Mouse (Mus musculus): ENCODE measurements around the gene Cnot6.

The Cnot6 gene

GRCm38 (mm10) chr11:49713336-49714334, 1.1 kb upstream of the Cnot6 start:
- no peak for DNase-seq (ENCODE audit: low read depth)

DNA sequence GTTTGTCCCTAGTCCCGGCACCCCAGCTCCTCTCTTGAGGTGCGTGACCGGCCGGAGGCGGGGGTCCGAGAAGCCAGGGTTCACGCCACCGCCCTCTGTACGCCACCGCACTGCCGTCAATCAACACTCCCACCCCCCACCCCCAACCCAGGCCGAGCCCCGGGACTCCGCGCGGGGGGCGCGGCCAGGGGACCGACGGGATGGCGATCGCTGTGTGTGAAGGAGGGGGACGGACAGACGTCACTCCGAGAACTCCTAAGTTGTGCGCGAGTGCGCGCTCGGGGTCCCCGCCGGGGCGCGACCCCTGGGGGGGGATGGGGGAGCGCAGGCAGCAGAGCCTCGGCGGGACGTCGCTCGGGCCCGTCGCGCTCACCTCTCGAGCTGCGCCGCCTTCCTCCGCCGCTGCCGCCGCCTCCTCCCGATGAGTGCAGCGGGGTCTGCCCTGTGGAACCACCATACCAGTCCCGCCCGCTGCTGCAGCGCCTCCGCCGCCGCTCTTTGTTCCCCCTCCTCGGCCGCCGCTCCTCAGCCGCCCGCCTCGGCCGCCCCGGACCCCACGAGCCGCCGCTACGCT, 455 bp downstream of the Cnot6 start:
- DNase-seq (ENCODE audit: low read depth) = no peak

- no peak for DNase-seq (ENCODE audit: low read depth)
These were observed 1.9 kb downstream of the Cnot6 start for GRCm38 (mm10) chr11:49710664-49711063.

DNA sequence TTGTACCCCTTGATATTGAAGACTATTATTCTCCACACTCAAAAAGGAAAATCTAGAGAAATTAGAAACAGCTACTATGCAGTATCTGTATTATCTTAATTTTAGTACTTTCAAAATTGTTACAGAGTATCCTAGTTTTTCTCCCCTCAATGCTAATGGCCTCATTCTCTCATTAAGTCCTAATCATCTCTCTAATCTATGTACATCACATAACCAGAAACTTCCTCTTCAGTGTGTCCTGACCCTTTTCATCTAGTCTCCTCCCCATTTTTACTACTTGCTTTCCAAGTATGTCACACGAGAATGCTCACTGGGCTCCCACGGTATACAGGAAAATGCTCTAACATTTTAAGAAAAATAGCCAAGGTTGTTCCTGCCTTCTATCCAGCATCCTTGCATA, 4.7 kb downstream of the Cnot6 start:
- no peak for DNase-seq (ENCODE audit: low read depth)

DNA sequence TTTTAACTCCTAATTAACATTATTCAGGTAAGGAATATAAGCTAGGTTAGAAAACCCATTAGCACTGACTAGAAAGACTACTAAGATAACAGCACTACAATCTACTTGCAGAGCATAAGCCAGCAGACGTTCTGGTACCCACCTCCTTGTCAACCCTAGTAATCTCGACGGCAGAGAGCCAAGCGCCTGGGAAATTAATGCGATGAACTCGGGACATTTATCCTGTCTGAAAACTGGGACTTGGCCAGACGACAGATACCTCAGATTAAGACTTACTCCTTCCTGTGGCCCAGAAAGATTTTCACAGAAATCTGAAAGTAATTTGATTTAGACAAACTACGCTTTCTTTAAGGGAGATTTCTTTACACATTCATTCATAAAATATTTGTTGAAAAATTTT, 7.7 kb downstream of the Cnot6 start:
- no peak for DNase-seq (ENCODE audit: low read depth)

DNA sequence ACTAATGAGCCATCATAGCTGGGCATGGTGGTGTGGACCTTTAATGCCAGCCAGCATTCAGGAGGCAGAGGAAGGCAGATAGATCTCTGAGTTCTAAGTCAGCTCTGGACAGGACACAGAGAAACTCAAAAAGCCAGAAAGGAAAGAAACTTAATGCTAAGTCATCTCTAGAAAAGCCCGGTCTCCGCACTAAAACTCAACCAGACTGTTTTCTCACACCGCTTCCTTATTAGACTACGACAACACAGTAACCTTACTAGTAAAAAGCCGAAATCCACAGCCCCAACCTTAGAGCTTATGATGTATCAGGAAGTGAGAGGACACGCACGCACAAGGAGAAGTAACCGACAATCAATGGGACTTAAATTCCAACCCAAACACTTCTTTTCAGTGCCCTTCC, 10.5 kb downstream of the Cnot6 start:
- no peak for DNase-seq (ENCODE audit: low read depth)

DNA sequence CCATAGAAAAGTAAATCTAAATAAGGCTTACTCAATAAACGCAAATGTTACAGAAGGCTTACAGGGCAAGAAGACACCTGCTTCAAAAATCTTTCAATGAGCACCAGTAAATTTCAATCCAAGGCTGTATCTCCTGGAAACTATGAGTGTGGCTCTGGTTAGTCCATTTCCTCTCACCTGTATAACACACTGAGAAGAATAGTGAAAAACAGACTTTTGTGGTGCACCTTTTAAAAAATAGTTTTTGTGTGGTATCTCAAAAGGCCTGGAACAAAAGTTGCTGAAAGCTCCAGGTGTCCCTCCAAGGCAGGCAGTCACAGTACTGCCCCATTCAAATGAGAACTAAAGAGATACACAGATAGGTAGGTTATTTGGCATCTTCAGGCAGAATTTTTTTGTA, 13.4 kb downstream of the Cnot6 start:
- no peak for DNase-seq (ENCODE audit: low read depth)

- DNase-seq (ENCODE audit: low read depth) = no peak
These were observed 14.7 kb downstream of the Cnot6 start for GRCm38 (mm10) chr11:49697779-49698178.

- DNase-seq (ENCODE audit: low read depth) = no peak
These were observed 16.1 kb downstream of the Cnot6 start for GRCm38 (mm10) chr11:49696472-49696871.

GRCm38 (mm10) chr11:49695695-49696094, 16.8 kb downstream of the Cnot6 start:
- no peak for DNase-seq (ENCODE audit: low read depth)

- DNase-seq (ENCODE audit: low read depth) = no peak
These were observed 17.5 kb downstream of the Cnot6 start for GRCm38 (mm10) chr11:49695013-49695412.

- DNase-seq (ENCODE audit: low read depth) = no peak
These were observed 28.1 kb downstream of the Cnot6 start for GRCm38 (mm10) chr11:49684237-49684973.

- no peak for DNase-seq (ENCODE audit: low read depth)
These were observed 39.1 kb downstream of the Cnot6 start for GRCm38 (mm10) chr11:49673433-49673832.

- DNase-seq (ENCODE audit: low read depth) = no peak
These were observed 47.1 kb downstream of the Cnot6 start for GRCm38 (mm10) chr11:49665462-49665861.

- DNase-seq (ENCODE audit: low read depth) = no peak
These were observed 48.0 kb downstream of the Cnot6 start for GRCm38 (mm10) chr11:49664262-49665140.

DNA sequence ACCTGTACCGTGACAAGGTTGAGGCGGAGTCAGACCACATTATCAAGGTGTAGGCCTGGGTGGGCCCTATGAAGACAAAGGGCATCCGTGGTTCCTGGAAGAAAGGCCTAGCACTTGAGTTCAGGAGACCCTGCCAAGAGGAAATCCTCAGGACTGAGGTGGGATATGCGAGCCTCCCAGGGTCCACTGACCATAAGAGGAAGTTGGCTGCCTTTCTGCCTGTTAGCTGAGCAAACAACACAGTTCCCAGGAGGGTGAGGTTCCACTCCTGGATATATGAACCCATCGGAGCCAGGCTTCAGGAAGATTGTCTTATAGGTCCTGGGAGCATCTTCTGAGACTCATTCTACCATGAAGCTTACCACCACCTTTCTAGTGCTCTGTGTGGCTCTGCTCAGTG, 49.2 kb downstream of the Cnot6 start, which contains the start of gene Scgb3a1:
Gene Scgb3a1, plus strand, starts transcription at position 301 of the 400 bp plus-strand sequence.
- no peak for DNase-seq (ENCODE audit: low read depth)

GRCm38 (mm10) chr11:49662292-49662780, 50.2 kb downstream of the Cnot6 start:
- DNase-seq (ENCODE audit: low read depth) = no peak

DNA sequence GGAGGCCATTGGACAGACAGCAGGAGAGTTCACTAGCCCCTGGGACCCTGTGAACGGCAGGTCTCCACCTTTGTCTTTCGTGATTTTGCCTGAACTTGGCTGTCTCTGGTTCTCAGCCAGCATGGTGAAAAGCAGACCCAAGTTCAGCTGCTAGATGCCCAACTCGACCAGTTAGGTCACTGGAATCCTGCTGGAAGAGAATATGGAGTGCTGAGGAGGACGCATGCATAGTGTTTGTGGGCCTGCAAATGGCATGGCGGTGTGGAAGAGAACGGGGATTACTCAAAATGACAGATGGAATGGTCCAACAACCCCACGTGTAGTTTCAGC, 53.1 kb downstream of the Cnot6 start:
- no peak for DNase-seq (ENCODE audit: low read depth)

DNA sequence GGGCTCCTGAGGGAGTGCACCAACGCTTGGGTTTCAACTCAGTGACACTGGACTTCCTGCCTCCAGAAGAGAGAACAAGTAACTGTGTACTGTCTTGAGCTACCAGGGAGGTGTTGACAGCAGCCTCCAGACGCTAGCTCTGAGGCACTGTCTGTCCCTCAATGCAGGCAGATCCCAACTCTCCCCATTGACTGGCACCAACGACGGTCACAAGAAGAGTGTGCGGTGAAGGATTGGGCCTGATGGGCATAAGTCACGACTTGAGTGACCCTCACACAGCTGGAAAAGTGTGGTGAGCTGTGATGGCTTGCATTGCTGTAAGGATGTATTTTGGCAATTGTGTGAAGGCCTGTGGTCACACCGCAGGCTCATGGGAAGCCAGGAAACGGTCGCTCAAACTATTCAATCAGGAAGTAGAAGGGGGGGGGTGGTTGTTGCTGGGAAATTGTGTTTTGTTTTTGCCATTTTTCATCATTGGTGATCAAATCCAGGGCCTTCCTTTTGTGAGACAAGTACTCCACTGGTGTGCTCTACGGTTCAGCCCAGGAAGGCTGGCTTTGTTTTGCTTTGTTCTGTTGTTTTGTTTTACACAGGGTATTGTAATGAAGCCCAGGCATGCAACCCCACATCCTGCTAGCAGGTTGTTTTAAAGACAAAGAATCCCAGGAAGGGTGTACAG, 53.6 kb downstream of the Cnot6 start:
- no peak for DNase-seq (ENCODE audit: low read depth)

DNA sequence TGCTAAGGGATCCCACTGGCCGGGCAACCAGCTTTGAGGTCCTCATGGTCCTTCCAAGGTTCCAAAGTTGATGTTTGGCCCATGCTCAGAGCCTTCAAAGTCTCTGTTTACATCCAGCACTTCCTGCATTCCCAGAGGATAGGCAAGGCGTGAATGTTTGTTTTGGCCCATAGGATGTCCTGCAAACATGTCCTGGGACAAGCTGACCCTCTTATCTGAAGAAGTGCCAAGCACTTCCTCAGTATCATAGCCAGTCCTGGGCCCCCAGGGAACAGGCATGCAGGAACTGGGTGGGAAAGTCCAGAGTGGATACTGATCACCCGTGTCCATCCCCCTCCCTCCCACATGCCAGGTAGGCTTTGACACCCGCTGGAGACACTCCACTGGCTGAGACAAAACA, 54.5 kb downstream of the Cnot6 start:
- DNase-seq (ENCODE audit: low read depth) = no peak

DNA sequence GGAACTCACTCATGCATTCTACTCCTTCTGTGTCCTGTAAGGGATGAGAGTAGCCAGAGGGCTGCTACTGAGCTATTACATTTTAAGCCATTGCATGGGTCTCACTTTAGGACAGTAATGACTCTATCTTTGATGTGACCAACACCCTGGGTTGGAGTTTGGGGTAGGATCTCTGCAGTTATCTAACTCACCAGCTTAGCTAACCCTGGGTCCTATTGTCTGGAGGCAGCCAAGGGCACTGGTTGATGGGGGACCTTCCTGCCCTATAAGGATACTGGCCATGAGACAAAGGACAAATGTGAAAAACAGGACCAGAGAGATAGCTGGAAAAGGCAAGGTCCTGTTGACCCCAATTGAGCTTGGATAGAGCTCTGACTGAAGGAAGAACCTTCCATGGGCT, 57.0 kb downstream of the Cnot6 start:
- no peak for DNase-seq (ENCODE audit: low read depth)

Data from c-Kit-positive CD71-negative TER-119-negative erythroid progenitor cells, embryonic 14.5 days (primary cell).